Mouse (Mus musculus): ENCODE results near the gene Gabra2. TPM values are rescaled to one million over a fixed set of nuclear protein-coding genes. Genes with fewer than 3 reads are reported as not detected.
A peak's percentile ranks its signal among the peaks of the same experiment; 100 is the strongest.

The Gabra2 gene
- 0.11 and 0.14 TPM in 2 replicates for polyA plus RNA-seq (2015; fragmentation: Nextera tagmentation; extraction: Ambion mirVana)

GRCm38 (mm10) chr5:71095725-71096607 lies at the start of gene Gabra2:
Gene Gabra2, minus strand, starts transcription at chr5:71095849.
- Histone ChIP-seq H3K4me1 (ENCODE audit: control insufficient read depth, insufficient read depth, low read length) (0 out of 2 replicates have a peak, but pooled peaks cover 2% of the 10 kb centered on the region), H3K36me3 (ENCODE audit: control insufficient read depth, insufficient read depth) (no peaks in the 10 kb centered on the region), H3K4me2 (ENCODE audit: low read depth, low read length) (peak within 1 kb of the TSS; percentile 98), H3K27ac (ENCODE audit: low read length) (no peak within 1 kb of the TSS), H3K27me3 (ENCODE audit: control insufficient read depth, insufficient read depth, low read length) (peaks cover 21% of the 10 kb centered on the region), H3K9ac (ENCODE audit: low read length) (peak within 1 kb of the TSS; percentile 55), H3K4me3 (ENCODE audit: low read length) (peak within 1 kb of the TSS; percentile 63), H3K9me3 (replicated peaks; ENCODE audit: control insufficient read depth, low read length) (no peaks in the 10 kb centered on the region)
- under 1% methylated on average over 54 of the region's 55 CpGs for WGBS
- no peak for ATAC-seq (replicated peaks; ENCODE audit: extremely low read depth, insufficient read depth, low FRiP score)

GRCm38 (mm10) chr5:71136691-71137090 lies 41.0 kb upstream of the Gabra2 start:
- Histone ChIP-seq H3K4me2 (ENCODE audit: low read depth, low read length) (no peak overlapping the region), H3K4me1 (ENCODE audit: control insufficient read depth, insufficient read depth, low read length) (no peaks in the 10 kb centered on the region), H3K9me3 (replicated peaks; ENCODE audit: control insufficient read depth, low read length) (no peaks in the 10 kb centered on the region), H3K27me3 (ENCODE audit: control insufficient read depth, insufficient read depth, low read length) (no peaks in the 10 kb centered on the region), H3K36me3 (ENCODE audit: control insufficient read depth, insufficient read depth) (no peaks in the 10 kb centered on the region), H3K9ac (ENCODE audit: low read length) (no peak overlapping the region), H3K27ac (ENCODE audit: low read length) (no peak overlapping the region), H3K4me3 (ENCODE audit: low read length) (no peak overlapping the region)
- ATAC-seq (replicated peaks; ENCODE audit: extremely low read depth, insufficient read depth, low FRiP score) = no peak
- 58% methylated on average over 4 of the region's 4 CpGs for WGBS

- WGBS = 62% methylated on average over 2 of the region's 2 CpGs
These were observed 40.2 kb upstream of the Gabra2 start for GRCm38 (mm10) chr5:71135840-71136239.

GRCm38 (mm10) chr5:71127721-71128120 lies 32.1 kb upstream of the Gabra2 start:
- Histone ChIP-seq H3K4me3 (ENCODE audit: low read length) (no peak overlapping the region), H3K36me3 (ENCODE audit: control insufficient read depth, insufficient read depth) (no peaks in the 10 kb centered on the region), H3K9ac (ENCODE audit: low read length) (no peak overlapping the region), H3K27me3 (ENCODE audit: control insufficient read depth, insufficient read depth, low read length) (no peaks in the 10 kb centered on the region), H3K4me2 (ENCODE audit: low read depth, low read length) (no peak overlapping the region), H3K27ac (ENCODE audit: low read length) (no peak overlapping the region), H3K4me1 (ENCODE audit: control insufficient read depth, insufficient read depth, low read length) (no peaks in the 10 kb centered on the region), H3K9me3 (replicated peaks; ENCODE audit: control insufficient read depth, low read length) (no peaks in the 10 kb centered on the region)
- no peak for ATAC-seq (replicated peaks; ENCODE audit: extremely low read depth, insufficient read depth, low FRiP score)
- 67% methylated on average over 3 of the region's 3 CpGs for WGBS

More at GRCm38 (mm10) chr5:71135840-71136239, 40.2 kb upstream of the Gabra2 start:
- Histone ChIP-seq H3K4me3 (ENCODE audit: low read length) (no peak overlapping the region), H3K4me1 (ENCODE audit: control insufficient read depth, insufficient read depth, low read length) (no peaks in the 10 kb centered on the region), H3K9me3 (replicated peaks; ENCODE audit: control insufficient read depth, low read length) (no peaks in the 10 kb centered on the region), H3K36me3 (ENCODE audit: control insufficient read depth, insufficient read depth) (no peaks in the 10 kb centered on the region), H3K27me3 (ENCODE audit: control insufficient read depth, insufficient read depth, low read length) (no peaks in the 10 kb centered on the region), H3K9ac (ENCODE audit: low read length) (no peak overlapping the region), H3K27ac (ENCODE audit: low read length) (no peak overlapping the region), H3K4me2 (ENCODE audit: low read depth, low read length) (no peak overlapping the region)
- no peak for ATAC-seq (replicated peaks; ENCODE audit: extremely low read depth, insufficient read depth, low FRiP score)

GRCm38 (mm10) chr5:71115216-71115615 lies 19.6 kb upstream of the Gabra2 start:
- H3K4me1 ChIP-seq (ENCODE audit: control insufficient read depth, insufficient read depth, low read length) = no peaks in the 10 kb centered on the region
- no peak for ATAC-seq (replicated peaks; ENCODE audit: extremely low read depth, insufficient read depth, low FRiP score)
- no peak overlapping the region for H3K4me2 ChIP-seq (ENCODE audit: low read depth, low read length)
- no peak overlapping the region for H3K4me3 ChIP-seq (ENCODE audit: low read length)
- no peak overlapping the region for H3K9ac ChIP-seq (ENCODE audit: low read length)
- H3K27ac ChIP-seq (ENCODE audit: low read length) = no peak overlapping the region
- no peaks in the 10 kb centered on the region for H3K36me3 ChIP-seq (ENCODE audit: control insufficient read depth, insufficient read depth)
- no peaks in the 10 kb centered on the region for H3K9me3 ChIP-seq (replicated peaks; ENCODE audit: control insufficient read depth, low read length)
- H3K27me3 ChIP-seq (ENCODE audit: control insufficient read depth, insufficient read depth, low read length) = no peaks in the 10 kb centered on the region
- 56% methylated on average over 1 of the region's 1 CpGs for WGBS

GRCm38 (mm10) chr5:71095180-71095579 lies 469 bp downstream of the Gabra2 start:
- 0 out of 2 replicates have a peak, but pooled peaks cover 2% of the 10 kb centered on the region for H3K4me1 ChIP-seq (ENCODE audit: control insufficient read depth, insufficient read depth, low read length)
- H3K27me3 ChIP-seq (ENCODE audit: control insufficient read depth, insufficient read depth, low read length) = peaks cover 21% of the 10 kb centered on the region
- peak overlapping the region; percentile 98 for H3K4me2 ChIP-seq (ENCODE audit: low read depth, low read length)
- no peaks in the 10 kb centered on the region for H3K36me3 ChIP-seq (ENCODE audit: control insufficient read depth, insufficient read depth)
- no peak overlapping the region for H3K27ac ChIP-seq (ENCODE audit: low read length)
- ATAC-seq (replicated peaks; ENCODE audit: extremely low read depth, insufficient read depth, low FRiP score) = no peak
- peak overlapping the region; percentile 63 for H3K4me3 ChIP-seq (ENCODE audit: low read length)
- no peaks in the 10 kb centered on the region for H3K9me3 ChIP-seq (replicated peaks; ENCODE audit: control insufficient read depth, low read length)
- H3K9ac ChIP-seq (ENCODE audit: low read length) = no peak overlapping the region
- 1% methylated on average over 18 of the region's 19 CpGs for WGBS

GRCm38 (mm10) chr5:71094776-71095175 lies 873 bp downstream of the Gabra2 start:
- Histone ChIP-seq H3K36me3 (ENCODE audit: control insufficient read depth, insufficient read depth) (no peaks in the 10 kb centered on the region), H3K4me3 (ENCODE audit: low read length) (peak overlapping the region; percentile 63), H3K4me2 (ENCODE audit: low read depth, low read length) (peak overlapping the region; percentile 98), H3K27me3 (ENCODE audit: control insufficient read depth, insufficient read depth, low read length) (peaks cover 21% of the 10 kb centered on the region), H3K9me3 (replicated peaks; ENCODE audit: control insufficient read depth, low read length) (no peaks in the 10 kb centered on the region), H3K27ac (ENCODE audit: low read length) (no peak overlapping the region), H3K4me1 (ENCODE audit: control insufficient read depth, insufficient read depth, low read length) (0 out of 2 replicates have a peak, but pooled peaks cover 2% of the 10 kb centered on the region), H3K9ac (ENCODE audit: low read length) (no peak overlapping the region)
- WGBS = 24% methylated on average over 10 of the region's 10 CpGs
- no peak for ATAC-seq (replicated peaks; ENCODE audit: extremely low read depth, insufficient read depth, low FRiP score)

- ATAC-seq (replicated peaks; ENCODE audit: extremely low read depth, insufficient read depth, low FRiP score) = no peak
- Histone ChIP-seq H3K4me3 (ENCODE audit: low read length) (no peak overlapping the region), H3K36me3 (ENCODE audit: control insufficient read depth, insufficient read depth) (no peaks in the 10 kb centered on the region), H3K9ac (ENCODE audit: low read length) (no peak overlapping the region), H3K9me3 (replicated peaks; ENCODE audit: control insufficient read depth, low read length) (no peaks in the 10 kb centered on the region), H3K4me1 (ENCODE audit: control insufficient read depth, insufficient read depth, low read length) (0 out of 2 replicates have a peak, but pooled peaks cover 2% of the 10 kb centered on the region), H3K27ac (ENCODE audit: low read length) (no peak overlapping the region), H3K27me3 (ENCODE audit: control insufficient read depth, insufficient read depth, low read length) (peaks cover 21% of the 10 kb centered on the region), H3K4me2 (ENCODE audit: low read depth, low read length) (no peak overlapping the region)
- 75% methylated on average over 2 of the region's 2 CpGs for WGBS
These were observed 1.8 kb downstream of the Gabra2 start for GRCm38 (mm10) chr5:71093807-71094206.

GRCm38 (mm10) chr5:71092475-71092874 lies 3.2 kb downstream of the Gabra2 start:
- Histone ChIP-seq H3K27me3 (ENCODE audit: control insufficient read depth, insufficient read depth, low read length) (peaks cover 21% of the 10 kb centered on the region), H3K4me1 (ENCODE audit: control insufficient read depth, insufficient read depth, low read length) (0 out of 2 replicates have a peak, but pooled peaks cover 2% of the 10 kb centered on the region), H3K27ac (ENCODE audit: low read length) (no peak overlapping the region), H3K36me3 (ENCODE audit: control insufficient read depth, insufficient read depth) (no peaks in the 10 kb centered on the region), H3K9me3 (replicated peaks; ENCODE audit: control insufficient read depth, low read length) (no peaks in the 10 kb centered on the region), H3K4me2 (ENCODE audit: low read depth, low read length) (no peak overlapping the region), H3K9ac (ENCODE audit: low read length) (no peak overlapping the region), H3K4me3 (ENCODE audit: low read length) (no peak overlapping the region)
- ATAC-seq (replicated peaks; ENCODE audit: extremely low read depth, insufficient read depth, low FRiP score) = no peak

Data from heart, embryonic 16.5 days (tissue).